Mouse (Mus musculus) embryonic fibroblast, embryonic 13.5 days (primary cell): ENCODE measurements around the gene Mrpl52.

Experiments
- CTCF ChIP-seq: IDR thresholded peaks from 2 replicates; pipeline ENCODE4 v1.5.1; 2011; ENCODE audit warnings: mild to moderate bottlenecking, control low read depth, low read length, moderate library complexity, borderline replicate concordance; ENCODE audit not compliant: insufficient read depth
- POLR2A ChIP-seq: IDR thresholded peaks from 2 replicates; pipeline ENCODE4 v1.6.1; 2011; ENCODE audit warnings: low read depth, mild to moderate bottlenecking, control low read depth, low read length, moderate library complexity

GRCm38 (mm10) chr14:54382641-54383040, 44.1 kb upstream of the Mrpl52 start:
- no peak for TF ChIP-seq CTCF
- no peak for TF ChIP-seq POLR2A
